Mouse (Mus musculus) heart, postnatal 25 days (tissue): Measurements from ENCODE around the gene Fstl4. TPM values are rescaled to one million over a fixed set of nuclear protein-coding genes. Genes with fewer than 3 reads are reported as not detected.

Source experiments
- DNase-seq: peaks from one replicate; pipeline ENCODE4 v3.0.0; 2022; ENCODE audit warnings: low spot score
- intact Hi-C: fragments of 180-260 bp; cut with DNase I; formaldehyde crosslinking; loops from one replicate; pipeline ENCODE4 v1.15.1; 2025
- total RNA-seq, 2 experiments: library from RNA; stranded (reverse); gene quantifications; 2 replicates each; pipeline ENCODE4 v1.2.3; 2021

Gene Fstl4
- total RNA-seq, 2 experiments from 2014 or later = 1.8 to 2.6 TPM

DNA sequence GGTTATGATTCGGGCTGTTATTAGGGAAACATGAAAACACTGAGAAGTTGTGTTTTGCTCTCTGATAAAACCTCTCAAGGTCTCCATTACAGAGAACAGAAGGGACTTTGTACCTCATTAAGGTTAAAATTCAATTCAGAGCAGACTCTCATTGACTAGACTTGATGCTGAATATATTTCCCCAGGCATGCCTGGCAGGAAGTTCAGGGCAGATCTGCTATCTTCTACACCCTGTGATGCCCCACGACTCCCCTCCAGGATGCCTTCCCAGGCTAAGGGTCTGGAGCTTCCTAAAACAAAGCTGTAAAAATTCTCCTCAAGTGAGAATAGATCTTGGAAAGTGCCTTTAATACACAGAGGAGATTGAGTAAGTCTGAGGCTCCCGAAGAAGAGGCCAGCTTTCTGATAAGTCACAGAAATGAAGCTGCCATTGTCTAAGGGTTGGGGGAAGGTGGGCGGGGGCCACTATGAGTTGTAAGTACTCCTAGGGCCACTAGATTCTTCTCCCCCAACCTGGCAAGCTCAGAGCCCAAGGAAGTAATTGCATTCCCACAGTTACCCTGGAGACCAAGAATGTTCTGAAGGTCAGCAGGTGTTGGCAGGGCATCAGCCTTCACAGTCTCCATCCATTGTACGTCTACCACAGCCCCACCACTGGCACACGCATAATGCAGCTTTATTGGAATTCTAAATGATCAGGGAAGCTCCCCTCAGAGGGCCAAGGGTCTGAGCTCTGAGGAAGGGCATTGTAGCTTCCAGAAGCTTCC is 345.4 kb downstream of the Fstl4 start:
- intact Hi-C loops = no loop called here
- DNase-seq = no peak

- no peak for DNase-seq
Measured at GRCm38 (mm10) chr11:53115711-53116110, 351.3 kb downstream of the Fstl4 start.

DNA sequence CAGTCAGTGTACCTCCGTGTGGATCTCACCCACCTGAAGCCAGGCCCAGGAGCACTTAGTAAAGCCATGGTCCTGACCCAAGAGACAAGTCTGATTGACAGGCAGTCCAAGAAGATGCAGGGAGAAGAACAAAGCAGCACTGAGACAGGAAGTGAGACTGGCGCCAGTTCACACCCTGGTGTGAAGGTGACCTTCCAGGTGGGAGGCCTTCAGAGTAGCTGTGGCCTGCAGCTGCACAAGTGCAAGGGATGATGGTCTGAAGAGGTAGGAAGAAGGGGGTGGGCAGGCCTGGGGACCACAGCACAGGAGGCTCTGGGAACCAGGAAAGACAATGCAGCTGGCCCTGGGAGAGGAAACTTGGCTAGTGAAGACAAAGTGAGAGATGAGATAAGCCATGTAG is 351.9 kb downstream of the Fstl4 start:
- intact Hi-C loops = no loop called here
- no peak for DNase-seq

More at GRCm38 (mm10) chr11:53115711-53116110, 351.3 kb downstream of the Fstl4 start:
- intact Hi-C loops = no loop called here

DNA sequence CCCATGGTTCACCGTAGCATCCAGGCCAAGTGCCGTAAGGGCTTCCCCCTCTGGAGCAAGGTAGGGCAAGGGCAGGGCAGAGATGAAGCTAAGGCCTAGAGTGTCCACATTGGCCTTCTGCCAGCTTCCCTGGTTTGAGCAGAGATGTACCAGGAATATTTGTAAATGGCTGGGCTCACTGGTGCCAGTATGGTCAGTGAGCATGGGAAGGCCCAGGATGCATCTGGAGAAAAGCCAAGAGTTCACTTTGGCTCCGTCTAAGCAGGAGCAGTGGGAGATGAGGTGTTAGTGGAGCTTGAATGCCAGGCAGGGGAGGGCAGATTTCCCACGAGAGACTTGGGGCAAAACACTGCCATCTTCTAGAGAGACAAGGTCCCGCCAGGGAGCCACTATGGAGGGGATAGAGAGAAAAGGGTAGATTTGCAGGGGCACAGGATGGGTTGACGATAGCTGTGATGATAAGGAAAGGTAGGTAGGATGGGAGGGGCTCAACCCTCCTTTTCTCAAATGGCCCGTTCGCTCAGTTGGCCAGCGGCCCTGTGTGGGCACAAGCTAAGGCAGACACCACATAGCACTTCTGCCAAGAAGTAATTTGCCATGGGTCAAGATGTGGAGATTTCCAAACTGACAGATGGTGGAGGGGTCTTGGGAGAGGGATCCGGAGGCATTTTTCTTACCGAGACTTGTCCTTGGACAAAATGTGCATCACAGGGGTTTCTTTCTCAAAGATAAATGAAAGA is 354.0 kb downstream of the Fstl4 start:
- intact Hi-C loops = no loop called here
- DNase-seq = no peak

DNA sequence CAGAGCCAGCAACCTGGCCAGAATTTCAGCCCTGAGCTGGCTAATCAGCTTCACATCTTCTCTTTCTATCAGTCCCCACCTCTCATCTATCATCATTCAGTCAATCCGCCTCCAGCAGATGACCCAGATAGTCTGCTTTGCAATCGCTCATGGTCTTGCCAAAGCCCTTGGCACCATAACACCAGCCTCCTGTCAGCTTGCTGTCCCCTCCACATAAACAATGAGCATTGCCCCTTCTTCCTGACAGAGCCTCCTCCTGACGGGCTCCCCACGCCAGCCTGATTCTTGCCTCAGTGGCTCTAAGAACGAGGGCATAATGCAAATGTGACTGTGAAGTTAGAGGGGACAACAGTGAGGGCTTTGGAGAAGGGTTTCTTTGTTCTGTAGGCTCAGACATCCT is 355.5 kb downstream of the Fstl4 start:
- intact Hi-C loops = no loop called here
- no peak for DNase-seq

DNA sequence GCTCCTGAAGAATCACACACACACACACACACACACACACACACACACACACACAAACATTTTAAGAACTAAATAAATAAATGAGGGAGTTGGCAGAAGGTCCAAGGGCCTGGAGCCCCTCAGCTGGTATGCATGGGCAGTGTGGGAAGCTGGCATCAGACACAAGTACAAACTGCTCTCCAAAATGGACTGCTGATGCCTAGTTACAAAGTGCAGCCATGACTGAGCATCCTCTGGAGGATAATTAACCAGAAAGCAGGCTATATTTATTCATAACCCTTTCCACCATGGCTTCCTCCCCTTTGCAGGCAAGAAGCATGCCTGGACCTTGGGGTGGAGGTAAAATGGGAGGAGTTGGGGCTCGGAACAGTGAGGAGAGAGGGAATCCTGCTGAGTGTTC is 356.8 kb downstream of the Fstl4 start:
- intact Hi-C loops = no loop called here
- no peak for DNase-seq

GRCm38 (mm10) chr11:53124799-53125198 is 360.4 kb downstream of the Fstl4 start:
- DNase-seq = no peak
- intact Hi-C loops = no loop called here

DNA sequence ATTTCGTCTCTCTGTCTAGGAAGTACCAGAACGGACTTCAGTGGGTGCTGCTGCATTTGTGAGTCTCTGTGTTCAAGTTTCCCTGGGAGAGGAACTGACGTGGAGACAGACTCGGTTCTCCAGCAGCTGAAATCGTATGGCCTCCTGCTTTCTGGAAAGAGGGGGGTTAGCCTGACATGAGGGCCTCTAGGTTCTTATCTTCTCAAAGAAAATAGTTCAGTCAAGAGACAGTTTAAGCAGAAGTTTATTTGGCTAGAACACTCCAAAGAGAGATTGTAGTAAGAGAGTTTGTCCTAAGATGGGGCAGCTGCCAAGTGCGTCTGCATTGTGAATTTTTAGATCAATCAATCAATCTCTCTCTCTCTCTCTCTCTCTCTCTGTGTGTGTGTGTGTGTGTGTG is 362.2 kb downstream of the Fstl4 start:
- intact Hi-C loops = no loop called here
- no peak for DNase-seq

DNA sequence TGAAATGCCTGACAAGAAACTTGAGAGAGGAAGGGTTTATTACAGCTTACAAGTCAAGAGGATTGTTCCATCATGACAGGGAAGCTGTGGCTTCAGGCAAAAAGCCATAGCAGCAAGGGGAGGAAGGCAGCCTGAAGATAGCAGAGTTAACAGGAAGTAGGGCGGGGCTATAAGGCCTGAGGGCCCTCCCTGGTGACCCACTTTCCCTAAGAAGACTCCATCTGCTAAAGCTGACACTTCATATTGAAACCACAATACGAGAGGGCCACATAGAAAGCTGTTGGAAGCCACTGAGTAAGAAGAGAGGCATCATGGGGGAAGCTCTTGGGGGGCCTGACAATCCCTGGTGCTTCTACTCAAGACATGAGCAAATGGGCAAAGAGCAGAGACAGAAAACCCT is 364.2 kb downstream of the Fstl4 start:
- intact Hi-C loops = no loop called here

DNA sequence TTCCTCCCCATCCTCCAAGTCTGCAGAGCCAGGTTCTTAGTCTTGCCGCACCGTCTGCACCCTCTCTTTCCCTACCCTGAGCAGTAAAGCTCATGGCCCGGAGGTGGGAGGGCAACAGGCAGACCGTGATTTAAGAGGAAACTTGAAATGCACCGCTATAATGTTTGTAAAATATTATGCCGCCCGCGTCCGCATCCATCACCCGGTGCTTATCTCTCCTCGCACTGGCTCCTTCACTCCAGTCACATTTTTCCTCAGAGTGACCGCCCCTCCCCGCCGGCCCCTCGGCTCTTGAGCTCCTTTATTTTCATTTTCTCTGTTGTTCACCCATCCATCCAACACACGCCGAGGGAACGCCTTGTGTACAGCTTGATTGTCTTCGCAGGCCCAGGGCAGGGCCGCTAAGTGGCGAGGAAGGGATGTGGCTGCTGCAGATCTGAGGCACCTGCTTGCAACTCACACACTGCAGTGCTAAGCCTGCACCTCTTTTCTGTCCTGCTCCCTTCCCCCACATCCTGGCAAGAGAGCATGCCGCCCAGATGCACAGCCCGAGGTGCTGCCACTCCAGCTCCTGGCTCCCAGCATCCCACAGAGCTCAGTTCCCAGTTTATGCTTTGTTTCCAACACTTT is 368.1 kb downstream of the Fstl4 start:
- no peak for DNase-seq
- intact Hi-C loops = no loop called here

More for the DNA sequence above, 364.2 kb downstream of the Fstl4 start:
- DNase-seq = no peak

DNA sequence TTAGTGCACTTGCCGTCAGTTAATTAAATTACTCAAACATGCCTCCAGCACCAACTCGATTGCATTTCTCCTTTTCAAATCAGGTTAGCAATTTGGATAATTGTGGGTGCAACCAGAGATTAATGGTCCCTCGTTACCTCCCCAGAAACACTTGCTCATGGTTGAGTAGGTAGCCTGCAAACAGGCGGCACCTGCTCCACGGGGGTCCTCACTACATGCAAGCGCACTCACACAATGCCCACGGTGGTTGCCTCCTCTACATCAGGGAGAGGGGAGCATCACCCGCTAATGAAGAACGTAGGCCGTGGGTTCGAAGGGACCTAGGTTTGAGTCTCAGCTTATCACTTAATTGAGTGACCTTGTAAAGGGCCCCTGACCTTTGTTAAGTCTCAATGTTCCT is 371.9 kb downstream of the Fstl4 start:
- DNase-seq = no peak
- intact Hi-C loops = no loop called here

DNA sequence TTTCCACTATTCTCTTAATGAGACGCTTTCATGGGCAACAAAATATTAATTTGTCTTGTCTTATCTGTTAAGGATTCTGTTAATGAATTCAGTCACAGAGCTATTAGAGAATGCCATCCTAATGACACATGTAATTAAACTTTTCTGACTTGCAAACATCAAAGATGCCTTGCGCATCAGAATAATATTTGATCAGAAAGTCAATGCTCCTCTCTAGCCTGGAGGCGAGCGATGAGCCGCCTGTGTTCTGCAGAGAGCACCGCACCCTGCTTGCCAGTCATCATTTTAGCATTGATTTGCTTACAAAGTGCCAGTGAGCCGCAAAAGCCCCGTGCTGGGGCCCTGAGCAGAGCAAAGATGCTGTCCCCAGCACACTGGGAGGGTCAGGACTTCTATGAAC is 372.9 kb downstream of the Fstl4 start:
- no peak for DNase-seq
- intact Hi-C loops = no loop called here

GRCm38 (mm10) chr11:53138212-53138611 is 373.8 kb downstream of the Fstl4 start:
- intact Hi-C loops = no loop called here

DNA sequence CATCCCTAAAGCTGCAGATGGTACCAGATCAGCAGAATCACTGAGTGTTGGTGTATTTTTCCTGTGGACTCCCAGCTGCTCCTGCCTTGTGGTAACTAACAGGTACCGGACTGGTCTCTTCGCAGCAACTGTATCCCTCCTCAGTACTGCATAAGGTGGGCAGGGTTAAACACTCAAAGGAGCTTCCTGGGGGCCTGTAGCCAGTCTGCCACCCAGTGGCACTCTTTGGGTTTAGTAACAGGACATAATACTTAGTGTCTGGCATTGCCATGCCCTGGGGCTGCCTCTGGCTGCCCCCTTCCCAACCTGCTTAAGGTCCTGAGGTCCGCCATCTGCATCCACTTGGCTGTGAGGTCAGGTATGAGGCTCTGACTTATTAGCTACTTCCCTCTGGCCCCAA is 375.2 kb downstream of the Fstl4 start:
- intact Hi-C loops = loop anchor here (10.0 kb wide), 1 partner anchor 375 kb away; the partner anchor contains the start of gene Fstl4

More at GRCm38 (mm10) chr11:53138212-53138611, 373.8 kb downstream of the Fstl4 start:
- DNase-seq = no peak

GRCm38 (mm10) chr11:53140196-53140595 is 375.8 kb downstream of the Fstl4 start:
- DNase-seq = no peak
- intact Hi-C loops = loop anchor here (10.0 kb wide), 1 partner anchor 375 kb away; the partner anchor contains the start of gene Fstl4

More for the DNA sequence above, 375.2 kb downstream of the Fstl4 start:
- no peak for DNase-seq

DNA sequence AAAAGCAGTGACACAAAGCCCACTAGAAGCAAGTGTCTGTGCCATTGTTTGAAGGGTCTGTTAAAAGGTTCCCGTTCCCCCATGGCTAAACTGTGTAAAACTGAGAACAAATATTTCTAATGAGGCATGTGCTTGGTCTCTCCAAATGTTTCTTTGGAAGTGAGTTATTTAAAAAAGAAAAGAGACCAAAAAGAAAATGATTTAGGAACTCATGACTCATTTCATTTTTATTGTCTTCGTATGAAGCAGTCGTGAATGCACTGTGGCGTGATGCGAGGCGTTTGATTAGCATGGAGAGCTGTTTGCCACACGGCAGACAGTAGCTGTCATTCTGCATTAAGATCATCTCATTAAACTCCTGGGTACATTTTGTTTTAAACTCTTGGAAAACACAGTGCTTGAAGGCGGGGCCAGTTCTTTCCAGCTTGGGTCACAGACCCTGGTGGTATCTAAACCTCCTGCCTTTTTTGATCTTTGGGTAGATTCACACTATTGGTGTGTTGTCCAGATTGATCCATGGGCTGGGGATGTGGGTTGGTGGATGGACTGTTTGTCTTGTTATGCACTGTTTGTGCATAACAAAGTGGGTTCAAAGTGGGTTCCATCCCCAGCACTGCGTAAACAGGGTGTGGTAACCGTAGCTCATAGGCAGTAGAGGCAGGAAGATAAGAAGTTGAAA is 376.4 kb downstream of the Fstl4 start:
- intact Hi-C loops = loop anchor here (10.0 kb wide), 1 partner anchor 376 kb away; the partner anchor contains the start of gene Fstl4
- DNase-seq = no peak

GRCm38 (mm10) chr11:53143522-53143921 is 379.1 kb downstream of the Fstl4 start:
- DNase-seq = no peak
- intact Hi-C loops = loop anchor here (10.0 kb wide), 1 partner anchor 379 kb away; the partner anchor contains the start of gene Fstl4

DNA sequence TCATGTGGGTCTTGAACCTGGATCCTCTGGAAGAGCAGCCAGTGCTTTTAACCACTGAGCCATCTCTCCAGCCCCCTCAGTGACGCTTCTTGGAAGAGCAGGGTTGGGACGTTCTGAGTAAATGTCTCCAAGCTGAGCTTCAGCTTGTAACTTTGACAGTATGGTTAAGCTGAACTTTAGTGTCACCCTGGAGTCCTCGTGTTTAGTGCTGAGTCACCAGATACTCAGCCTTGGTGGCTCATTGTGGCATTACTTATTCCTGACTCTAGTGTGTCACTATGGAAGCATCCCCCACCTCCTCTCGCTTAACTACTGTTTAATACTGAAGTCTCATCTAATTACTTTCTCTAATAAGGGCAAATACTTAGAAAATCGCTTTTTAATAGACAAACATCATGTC is 380.1 kb downstream of the Fstl4 start:
- intact Hi-C loops = loop anchor here (10.0 kb wide), 1 partner anchor 380 kb away; the partner anchor contains the start of gene Fstl4
- no peak for DNase-seq

GRCm38 (mm10) chr11:53146290-53146689 is 381.9 kb downstream of the Fstl4 start:
- DNase-seq = no peak
- intact Hi-C loops = loop anchor here (2.0 to 10.0 kb wide), 2 partner anchors 381 to 725 kb away; partner anchors contain the start of gene Fstl4

DNA sequence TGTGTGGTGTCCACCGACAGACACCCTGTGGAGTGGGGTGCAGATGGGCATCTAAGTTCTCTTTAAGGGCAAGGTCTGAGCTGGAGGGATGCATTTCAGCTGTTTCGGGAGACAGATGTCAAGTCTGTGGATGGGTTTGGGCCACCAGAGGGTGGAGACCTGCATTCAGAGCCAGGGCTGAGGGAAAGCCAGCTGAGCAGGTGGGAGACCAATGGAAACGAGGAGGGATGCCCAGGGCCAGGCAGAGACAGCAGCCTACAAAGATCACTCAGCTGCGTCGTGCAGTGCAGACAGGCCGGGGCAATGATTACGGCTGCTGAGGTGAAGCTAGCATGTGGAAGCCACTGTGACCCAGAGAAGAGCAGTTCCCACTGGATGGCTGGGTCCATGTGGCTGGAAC is 392.0 kb downstream of the Fstl4 start:
- intact Hi-C loops = no loop called here
- no peak for DNase-seq
